Mouse (Mus musculus) kidney, postnatal 25 days (tissue): Measurements from ENCODE around the gene Midn.
"Not testable (repeated sequence)": the region's sequence is repeated elsewhere in the genome, so short reads cannot be mapped to it uniquely, and the experiment has no call there.

ENCODE experiments used
- DNase-seq, 2 experiments: peaks; one replicate each; pipeline ENCODE4 v3.0.0; 2021; ENCODE audit warnings: mixed read lengths in 2 of 2

Midn gene

GRCm38 (mm10) chr10:80159021-80159560, 11.0 kb downstream of the Midn start:
- peak; percentile 74 to 87 for DNase-seq

DNA sequence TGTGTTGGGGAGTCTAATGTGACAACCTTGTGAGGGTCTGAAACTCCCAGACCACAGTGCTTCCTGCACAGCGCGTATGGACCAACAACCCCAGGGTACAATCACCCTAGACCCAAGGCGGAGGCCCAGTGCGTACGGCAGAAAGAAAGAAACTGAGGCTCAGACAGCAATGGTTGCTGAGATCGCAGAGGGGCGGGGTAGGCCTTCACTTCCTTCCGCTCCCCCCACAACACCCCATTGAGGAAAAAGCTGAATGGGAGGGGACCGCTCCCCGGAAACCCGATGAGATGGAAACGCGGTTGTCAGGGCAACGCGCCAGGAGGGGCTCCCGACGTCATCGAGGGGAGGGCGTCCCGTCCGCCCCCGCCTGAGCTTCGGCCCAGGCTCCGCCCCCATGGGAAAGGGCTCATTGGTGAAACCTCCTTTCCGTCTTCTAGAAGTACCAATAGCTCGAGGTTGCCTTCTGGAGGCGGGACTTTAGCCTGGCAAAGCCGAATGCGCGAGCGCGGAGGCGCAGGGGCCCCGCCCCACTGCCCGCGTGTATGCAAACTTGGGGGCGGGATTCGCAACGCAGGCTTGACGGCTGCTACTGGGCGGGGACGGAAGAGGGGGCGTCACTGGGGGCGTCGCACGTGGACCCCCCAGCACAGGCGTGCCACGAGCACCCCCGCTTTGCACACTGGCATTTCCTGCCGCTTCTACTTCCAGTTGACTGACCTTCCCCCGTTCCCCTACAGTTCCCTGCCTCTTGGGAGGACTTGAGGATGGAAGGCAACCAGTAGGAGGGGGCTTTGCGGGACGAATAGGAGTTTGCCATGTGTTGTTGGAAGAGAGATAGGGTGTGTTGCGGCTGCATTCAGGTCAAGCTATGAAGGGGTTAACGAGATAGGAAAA, 11.7 kb downstream of the Midn start:
- peak; percentile 98 to 99 for DNase-seq

GRCm38 (mm10) chr10:80160455-80161371, 12.6 kb downstream of the Midn start:
- DNase-seq = peak; percentile 96 to 98

GRCm38 (mm10) chr10:80161522-80162242, 13.6 kb downstream of the Midn start:
- peak; percentile 54 to 81 for DNase-seq

GRCm38 (mm10) chr10:80162243-80162608, 14.2 kb downstream of the Midn start:
- peak in 1 of 2 experiments; percentile 30 for DNase-seq

DNA sequence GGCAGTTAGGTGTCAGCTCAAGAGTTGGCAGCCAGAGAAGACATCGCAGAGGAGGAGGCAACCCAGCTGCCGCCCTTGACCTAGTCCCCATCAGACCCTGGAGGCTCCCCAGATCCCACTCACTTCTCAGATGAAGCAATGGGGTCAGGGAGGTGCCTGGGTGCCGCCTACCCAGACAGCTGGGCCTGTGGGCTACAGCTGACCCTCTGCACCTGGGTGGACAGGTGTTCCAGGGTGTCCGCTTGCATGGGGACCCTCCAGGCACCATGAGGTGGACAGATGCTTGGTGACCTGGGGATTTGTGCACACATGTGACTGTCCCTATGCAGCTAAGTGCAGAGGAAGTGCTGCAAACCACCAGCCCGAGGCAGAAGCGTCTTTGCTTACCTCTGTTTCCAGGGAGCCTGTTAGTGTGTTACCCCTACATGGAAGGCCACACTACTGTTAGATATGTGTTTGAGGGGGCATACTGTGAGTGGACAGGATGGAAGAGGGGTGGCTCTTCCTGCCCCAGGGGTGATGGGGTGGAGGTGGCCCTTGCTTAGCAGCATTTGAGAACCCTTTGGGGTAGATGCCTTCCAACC, 14.7 kb downstream of the Midn start:
- peak in 1 of 2 experiments; percentile 42 for DNase-seq

GRCm38 (mm10) chr10:80163721-80164120, 15.6 kb downstream of the Midn start:
- DNase-seq = peak in 1 of 2 experiments; percentile 58

DNA sequence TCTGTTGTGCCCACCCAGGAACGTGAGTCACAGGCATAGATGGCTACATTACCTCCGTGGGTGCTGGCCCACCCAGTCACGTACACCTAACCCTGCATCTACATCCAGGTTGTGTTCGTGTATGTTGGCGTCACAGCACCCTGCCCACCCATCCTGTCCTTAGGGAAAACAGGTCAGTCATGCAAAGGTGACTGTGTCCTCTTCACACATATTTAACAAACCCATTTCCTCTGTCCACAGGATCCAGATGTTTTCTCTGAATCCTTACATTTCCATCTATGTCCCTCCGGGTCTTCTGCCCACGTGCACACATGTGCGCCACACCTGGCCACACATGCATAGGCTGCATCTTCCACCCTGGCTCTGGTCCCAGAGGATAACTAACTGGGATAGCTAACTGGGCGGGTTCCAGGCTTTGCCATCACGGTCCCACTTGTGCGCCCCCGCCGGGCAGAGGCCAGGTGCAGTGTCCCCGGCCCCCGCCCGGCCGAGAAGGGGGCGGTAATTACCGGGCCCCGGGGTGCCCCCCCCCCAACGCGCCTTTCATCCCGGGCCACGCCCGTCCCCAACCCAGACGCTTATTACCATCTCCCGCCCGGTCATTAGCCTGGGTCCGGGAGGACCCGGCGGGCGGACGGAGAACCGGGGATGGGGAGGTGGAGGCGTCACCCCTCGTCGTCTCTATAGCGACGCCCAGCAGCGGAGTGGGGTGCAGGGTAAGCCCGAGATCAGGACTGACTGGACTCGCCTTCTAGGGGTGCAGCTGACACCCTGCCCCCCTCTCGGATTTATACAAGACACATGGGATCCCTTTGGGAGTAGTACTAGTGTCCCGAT, 16.3 kb downstream of the Midn start:
- DNase-seq = peak; percentile 41 to 74

DNA sequence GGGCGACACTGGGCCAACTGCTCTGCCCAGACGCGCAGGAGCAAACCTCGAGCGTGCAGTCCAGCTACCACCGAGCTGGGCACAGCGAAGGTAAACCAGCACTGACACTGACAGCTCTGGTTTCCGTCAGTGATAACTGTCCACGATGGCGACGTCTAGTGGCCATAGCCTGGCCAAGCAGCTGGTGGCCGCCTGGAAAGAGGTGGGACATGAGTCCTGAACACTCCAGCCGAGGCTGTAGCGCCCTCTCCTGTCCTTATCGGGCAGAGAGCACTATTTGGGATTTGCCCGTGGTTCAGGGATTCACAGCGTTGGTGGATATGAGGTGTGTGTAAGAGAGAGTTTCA, 16.9 kb downstream of the Midn start:
- peak; percentile 97 to 99 for DNase-seq

GRCm38 (mm10) chr10:80165392-80166128, 17.5 kb downstream of the Midn start, which contains the start of gene Cirbp:
Gene Cirbp (plus strand): TSS chr10:80165985.
- peak; percentile 54 to 84 for DNase-seq

DNA sequence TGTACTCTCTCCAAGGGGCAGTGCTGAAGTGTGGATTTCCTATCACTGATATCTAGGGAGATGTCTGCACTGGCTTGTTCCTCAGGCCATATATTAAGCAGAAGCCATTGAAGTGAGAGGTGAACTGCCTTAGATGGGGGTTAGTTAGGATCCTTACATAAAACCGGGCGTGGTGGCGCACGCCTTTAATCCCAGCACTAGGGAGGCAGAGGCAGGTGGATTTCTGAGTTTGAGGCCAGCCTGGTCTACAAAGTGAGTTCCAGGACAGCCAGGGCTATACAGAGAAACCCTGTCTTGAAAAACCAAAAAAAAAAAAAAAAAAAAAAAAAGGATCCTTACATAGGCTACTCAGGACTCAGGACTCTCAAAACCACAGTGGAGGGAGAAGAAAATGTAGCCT, 18.1 kb downstream of the Midn start:
- DNase-seq = not testable (repeated sequence)

- peak; percentile 99 for DNase-seq
Observed at GRCm38 (mm10) chr10:80167460-80168037, 19.5 kb downstream of the Midn start.

GRCm38 (mm10) chr10:80168038-80168661, 20.1 kb downstream of the Midn start:
- peak; percentile 95 to 96 for DNase-seq

DNA sequence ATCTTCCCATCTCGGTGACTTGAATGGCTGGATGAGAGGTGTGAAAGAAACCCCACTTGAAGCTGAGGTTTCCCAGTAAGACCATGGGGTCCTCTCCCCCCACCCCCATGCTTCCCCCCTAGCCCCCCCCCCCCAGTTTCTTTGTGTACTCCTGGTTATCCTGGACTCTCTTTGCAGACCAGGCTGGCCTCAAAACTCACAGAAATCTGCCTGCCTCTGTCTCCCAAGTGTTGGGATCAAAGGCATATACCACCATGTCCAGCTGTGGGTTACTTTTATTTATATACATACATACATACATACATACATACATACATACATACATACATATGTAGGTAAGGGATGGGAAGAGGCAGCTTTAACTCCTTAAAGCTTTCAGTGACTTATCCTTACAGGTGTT, 21.0 kb downstream of the Midn start:
- peak in 1 of 2 experiments; percentile 36 for DNase-seq

DNA sequence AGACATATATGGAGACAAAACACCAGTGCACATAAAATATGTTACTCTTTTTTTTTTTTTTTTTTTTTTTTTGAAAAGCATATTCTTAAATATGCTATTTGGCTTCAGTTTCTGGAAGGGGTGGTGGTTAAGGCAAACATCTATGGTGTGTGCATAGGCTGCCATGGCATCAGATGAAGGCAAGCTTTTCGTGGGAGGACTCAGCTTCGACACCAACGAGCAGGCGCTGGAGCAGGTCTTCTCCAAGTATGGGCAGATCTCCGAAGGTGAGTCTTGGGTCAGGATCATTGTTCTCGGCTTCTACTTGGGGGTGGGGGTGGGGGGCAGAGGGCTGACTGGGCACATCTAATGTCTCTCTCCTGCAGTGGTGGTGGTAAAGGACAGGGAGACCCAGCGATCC, 21.6 kb downstream of the Midn start:
- no peak for DNase-seq

GRCm38 (mm10) chr10:80170052-80170451, 22.0 kb downstream of the Midn start:
- DNase-seq = peak in 1 of 2 experiments; percentile 68

DNA sequence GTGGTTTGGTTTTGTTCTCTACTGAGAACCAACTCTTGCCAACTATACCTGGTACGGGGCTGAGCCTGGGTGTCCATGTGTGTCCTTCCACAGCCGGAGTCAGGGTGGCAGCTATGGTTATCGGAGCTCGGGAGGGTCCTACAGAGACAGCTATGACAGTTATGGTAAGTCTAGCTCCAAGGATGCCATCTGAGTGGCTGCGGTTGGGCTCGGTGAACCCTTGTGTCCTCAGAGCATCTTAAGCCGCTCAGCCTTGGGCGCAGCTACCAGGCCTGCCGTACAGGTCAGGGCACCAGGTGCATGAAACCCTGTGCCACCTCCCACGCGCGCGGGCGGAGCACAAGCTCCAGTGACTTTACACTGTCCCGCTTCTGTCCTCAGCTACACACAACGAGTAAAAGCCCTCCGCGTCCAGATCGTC, 22.5 kb downstream of the Midn start:
- peak in 1 of 2 experiments; percentile 53 for DNase-seq

- DNase-seq = peak in 1 of 2 experiments; percentile 50
Observed at GRCm38 (mm10) chr10:80171252-80171651, 23.2 kb downstream of the Midn start.
